Mouse (Mus musculus): ENCODE measurements around the gene Gast. TPM values are rescaled to one million over a fixed set of nuclear protein-coding genes. Genes with fewer than 3 reads are reported as not detected.
"Not testable (repeated sequence)": the region's sequence is repeated elsewhere in the genome, so short reads cannot be mapped to it uniquely, and the experiment has no call there.

The Gast gene
- total and polyA plus RNA-seq, 2 experiments from 2014 or later, result 0.73 TPM; not detected in 1

DNA sequence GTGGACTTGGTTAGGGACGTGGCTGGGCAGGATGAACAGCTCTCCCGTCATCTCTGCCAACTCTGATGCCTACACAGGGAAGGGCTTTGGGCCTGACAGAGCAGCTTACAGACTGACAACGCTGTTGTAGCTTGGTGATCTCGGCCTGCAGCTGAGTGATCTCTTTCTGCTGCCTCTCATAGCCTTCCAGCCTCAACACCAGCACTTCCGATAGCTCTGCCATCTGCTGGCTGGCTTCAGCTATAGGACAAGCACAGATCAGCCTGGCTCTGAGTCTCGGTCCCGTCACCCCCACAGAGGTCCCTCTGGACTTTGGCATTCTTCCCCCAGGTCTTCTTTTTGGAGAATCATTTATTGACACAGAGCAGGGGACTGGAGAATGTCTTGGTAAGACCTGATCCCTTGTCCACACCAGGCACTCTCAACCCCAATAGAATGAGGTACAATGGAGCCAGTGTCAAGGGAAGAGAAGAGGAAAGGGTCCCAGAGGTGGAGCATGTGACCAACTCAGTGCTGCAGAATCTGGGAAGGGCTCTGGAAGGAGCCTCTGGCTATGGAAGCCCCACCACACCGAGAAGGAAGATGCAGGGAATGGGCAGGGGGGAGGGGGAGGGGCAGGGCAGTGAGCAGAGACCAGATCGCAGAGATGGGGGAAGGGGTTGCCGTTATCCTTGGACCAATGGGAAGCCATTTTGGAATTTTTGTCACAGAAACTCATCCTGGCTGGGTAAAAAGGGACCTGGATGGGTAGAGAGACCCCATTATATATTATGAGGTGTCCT, 18.1 kb downstream of the Gast start:
- no peak overlapping the region for H3K9ac ChIP-seq (replicated peaks; ENCODE audit: low read length)
- WGBS, result 26% methylated on average over 10 of the region's 10 CpGs

DNA sequence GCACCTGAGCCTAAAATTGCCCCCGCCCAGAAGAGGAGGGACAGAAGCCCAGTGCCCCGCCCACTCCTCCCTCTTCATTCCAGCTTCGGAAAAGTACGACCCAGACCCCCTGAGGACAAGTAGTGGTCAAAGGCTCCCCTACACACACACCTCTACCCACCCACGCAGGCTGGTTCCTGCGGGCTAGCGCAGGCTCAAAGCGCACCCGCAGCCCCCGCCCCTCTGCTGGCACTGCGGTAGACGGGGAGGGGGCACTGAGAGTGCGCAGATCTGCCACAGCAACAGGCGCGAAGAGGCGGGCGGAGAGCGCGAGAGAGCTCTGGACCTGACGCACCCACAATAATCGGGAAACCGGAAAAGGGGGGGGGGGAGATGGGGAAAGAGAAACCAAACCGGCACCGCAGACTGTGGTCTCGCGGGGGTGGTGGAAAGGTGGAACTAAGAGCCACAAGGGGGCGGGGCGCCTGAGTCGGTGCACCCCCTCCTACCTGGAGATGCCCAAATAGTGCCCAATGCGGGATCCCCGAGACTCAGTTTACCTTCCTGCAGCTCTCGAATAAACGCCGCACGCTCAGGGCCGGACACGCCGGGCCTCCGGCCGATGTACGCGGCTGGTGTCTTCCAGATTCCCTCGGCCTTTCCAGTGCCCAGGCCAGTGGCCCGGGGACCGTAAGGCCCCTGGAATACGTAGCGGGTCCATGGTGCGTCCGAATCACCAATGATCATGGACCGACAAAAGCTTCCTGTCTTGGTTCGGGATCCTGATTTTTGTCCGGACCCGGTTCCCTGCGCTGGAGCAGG, 21.1 kb downstream of the Gast start:
- Histone ChIP-seq H3K27me3 (ENCODE audit: insufficient read depth, low read length) (no peaks in the 10 kb centered on the region), H3K27ac (peak overlapping the region; percentile 84), H3K9ac (replicated peaks; ENCODE audit: low read length) (peak overlapping the region; percentile 63), H3K4me2 (ENCODE audit: low read depth, low read length) (peak overlapping the region; percentile 84), H3K4me3 (ENCODE audit: low read length) (peak overlapping the region; percentile 65), H3K4me1 (ENCODE audit: insufficient read depth, low read length) (0 out of 2 replicates have a peak, but pooled peaks cover 2% of the 10 kb centered on the region), H3K9me3 (ENCODE audit: low read length) (no peaks in the 10 kb centered on the region), H3K36me3 (ENCODE audit: insufficient read depth, low read length) (peaks cover 7% of the 10 kb centered on the region; the same call in 1 of the 2 replicates)
- peak; percentile 24; the same call in 1 of the 2 replicates for TF ChIP-seq CTCF (IDR thresholded peaks at IDR 0.05; ENCODE audit: low read depth)
- under 1% methylated on average over 54 of the region's 54 CpGs for WGBS
- ATAC-seq, result peak; percentile 57
- DNase-seq (ENCODE audit: low spot score), result peak; percentile 79

More for the DNA sequence above, 18.1 kb downstream of the Gast start:
- DNase-seq (ENCODE audit: low spot score) (peak; percentile 78), ATAC-seq (peak; percentile 31)
- no peaks in the 10 kb centered on the region for H3K9me3 ChIP-seq (ENCODE audit: low read length)
- 0 out of 2 replicates have a peak overlapping the region, but pooled peaks have one; percentile 7 for H3K4me2 ChIP-seq (ENCODE audit: low read depth, low read length)
- no peaks in the 10 kb centered on the region for H3K27me3 ChIP-seq (ENCODE audit: insufficient read depth, low read length)
- 0 out of 2 replicates have a peak, but pooled peaks cover 2% of the 10 kb centered on the region for H3K4me1 ChIP-seq (ENCODE audit: insufficient read depth, low read length)
- peak; percentile 78 for TF ChIP-seq CTCF (IDR thresholded peaks at IDR 0.05; ENCODE audit: low read depth)
- peak overlapping the region; percentile 32 for H3K27ac ChIP-seq
- H3K4me3 ChIP-seq (ENCODE audit: low read length), result no peak overlapping the region
- H3K36me3 ChIP-seq (ENCODE audit: insufficient read depth, low read length), result peaks cover 7% of the 10 kb centered on the region; the same call in 1 of the 2 replicates

DNA sequence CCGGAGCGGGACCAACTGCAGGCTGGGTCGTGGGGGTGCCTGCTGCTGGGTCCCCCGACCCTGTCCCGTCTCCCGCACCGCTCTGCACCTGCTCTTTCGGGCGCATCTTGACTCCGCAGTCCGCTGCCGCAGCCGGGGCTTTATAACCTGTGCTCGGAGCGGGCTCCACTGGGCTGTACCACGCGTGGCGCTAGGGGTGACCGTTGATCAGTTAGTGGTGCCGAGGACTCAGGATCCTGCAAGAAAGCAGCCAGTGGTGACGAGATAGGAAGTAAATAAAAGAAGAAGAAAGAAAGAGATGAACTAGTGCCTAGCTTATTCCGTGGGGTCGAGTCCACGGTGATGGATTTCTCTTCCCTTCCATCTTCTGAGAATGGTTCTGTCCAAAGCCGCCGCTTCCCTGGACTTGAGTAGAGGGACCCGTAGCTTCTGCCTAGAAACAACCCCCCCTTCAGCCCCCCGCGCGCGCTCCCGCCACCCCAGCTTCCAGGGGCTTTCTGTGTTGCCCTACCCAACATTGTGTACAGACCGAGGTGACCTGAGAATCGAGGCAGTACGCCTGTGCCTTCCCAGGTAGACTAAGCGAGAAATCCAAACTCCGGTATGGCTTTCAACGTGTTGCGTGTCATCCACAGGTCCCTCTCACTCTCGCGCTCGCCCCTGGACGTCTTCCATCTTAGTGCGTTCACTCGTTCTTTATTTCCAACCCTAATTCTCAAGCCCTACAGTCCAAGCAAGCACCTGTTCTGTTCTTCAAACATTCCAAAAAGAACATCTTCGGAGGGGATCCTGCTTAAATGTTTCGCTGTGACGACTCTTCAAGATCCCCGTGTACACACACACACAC, 22.0 kb downstream of the Gast start, which contains the start of gene Hap1:
Gene Hap1, minus strand, starts transcription at position 157 of the 847 bp plus-strand sequence.
- ATAC-seq (peak; percentile 78), DNase-seq (ENCODE audit: low spot score) (peak; percentile 90)
- Histone ChIP-seq H3K9ac (replicated peaks; ENCODE audit: low read length) (peak within 1 kb of the TSS; percentile 63), H3K4me2 (ENCODE audit: low read depth, low read length) (peak within 1 kb of the TSS; percentile 84), H3K27me3 (ENCODE audit: insufficient read depth, low read length) (no peaks in the 10 kb centered on the region), H3K9me3 (ENCODE audit: low read length) (no peaks in the 10 kb centered on the region), H3K36me3 (ENCODE audit: insufficient read depth, low read length) (peaks cover 7% of the 10 kb centered on the region; the same call in 1 of the 2 replicates), H3K4me3 (ENCODE audit: low read length) (peak within 1 kb of the TSS; percentile 65), H3K4me1 (ENCODE audit: insufficient read depth, low read length) (0 out of 2 replicates have a peak, but pooled peaks cover 2% of the 10 kb centered on the region), H3K27ac (peak within 1 kb of the TSS; percentile 84)
- 1% methylated on average over 49 of the region's 49 CpGs for WGBS
- no peak for TF ChIP-seq CTCF (IDR thresholded peaks at IDR 0.05; ENCODE audit: low read depth)

DNA sequence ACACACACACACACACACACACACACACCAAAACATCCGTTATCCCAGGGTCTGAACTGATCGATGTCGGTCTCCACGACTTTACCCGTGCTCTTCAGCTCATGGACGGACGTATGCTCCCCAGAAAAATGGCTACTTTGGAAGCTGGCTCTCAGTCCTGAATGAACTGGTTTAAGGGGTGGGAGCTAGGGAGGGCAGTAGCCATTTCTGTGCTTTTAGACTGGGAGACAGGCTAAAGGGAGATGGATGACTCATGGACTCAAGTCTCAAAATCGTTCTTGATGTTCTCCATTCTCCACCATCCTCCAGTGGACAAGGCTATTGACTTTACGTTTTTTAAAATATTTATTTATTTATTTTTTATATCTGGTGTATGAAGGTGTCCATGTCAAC, 22.6 kb downstream of the Gast start:
- no peaks in the 10 kb centered on the region for H3K27me3 ChIP-seq (ENCODE audit: insufficient read depth, low read length)
- no peaks in the 10 kb centered on the region for H3K9me3 ChIP-seq (ENCODE audit: low read length)
- peak overlapping the region; percentile 84 for H3K27ac ChIP-seq
- peak overlapping the region; percentile 63 for H3K9ac ChIP-seq (replicated peaks; ENCODE audit: low read length)
- 0 out of 2 replicates have a peak, but pooled peaks cover under 1% of the 10 kb centered on the region for H3K4me1 ChIP-seq (ENCODE audit: insufficient read depth, low read length)
- 0 out of 2 replicates have a peak, but pooled peaks have one; percentile 1 for ATAC-seq
- 14% methylated on average over 9 of the region's 9 CpGs for WGBS
- no peak for TF ChIP-seq CTCF (IDR thresholded peaks at IDR 0.05; ENCODE audit: low read depth)
- peak; percentile 36 for DNase-seq (ENCODE audit: low spot score)
- H3K4me3 ChIP-seq (ENCODE audit: low read length), result peak overlapping the region; percentile 65
- H3K36me3 ChIP-seq (ENCODE audit: insufficient read depth, low read length), result peaks cover 7% of the 10 kb centered on the region; the same call in 1 of the 2 replicates
- H3K4me2 ChIP-seq (ENCODE audit: low read depth, low read length), result peak overlapping the region; percentile 84

DNA sequence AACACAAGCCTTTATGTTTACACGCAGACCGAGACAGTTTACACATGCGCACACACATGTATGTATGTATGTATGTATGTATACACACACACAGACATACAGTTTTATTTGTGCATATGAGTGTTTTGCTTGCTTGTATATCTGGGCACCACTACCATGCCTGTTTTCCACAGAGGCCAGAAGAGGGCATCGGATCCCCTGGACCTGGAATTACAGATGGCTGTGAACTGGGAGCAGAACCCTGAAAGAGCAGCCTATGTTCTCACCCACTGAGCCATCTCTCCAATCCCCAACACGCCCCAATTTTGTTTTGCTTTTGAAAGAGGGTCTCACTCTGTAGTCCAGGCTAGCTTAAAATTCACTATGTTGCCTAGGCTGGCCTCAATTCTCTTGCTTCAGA, 23.2 kb downstream of the Gast start:
- Histone ChIP-seq H3K36me3 (ENCODE audit: insufficient read depth, low read length) (peaks cover 7% of the 10 kb centered on the region; the same call in 1 of the 2 replicates), H3K4me1 (ENCODE audit: insufficient read depth, low read length) (no peaks in the 10 kb centered on the region), H3K4me3 (ENCODE audit: low read length) (no peak overlapping the region), H3K9me3 (ENCODE audit: low read length) (no peaks in the 10 kb centered on the region), H3K9ac (replicated peaks; ENCODE audit: low read length) (no peak overlapping the region), H3K27me3 (ENCODE audit: insufficient read depth, low read length) (no peaks in the 10 kb centered on the region), H3K27ac (peak overlapping the region; percentile 84; the same call in 1 of the 2 replicates), H3K4me2 (ENCODE audit: low read depth, low read length) (no peak overlapping the region)
- 53% methylated on average over 5 of the region's 5 CpGs for WGBS
- ATAC-seq, result no peak
- peak; percentile 35 for TF ChIP-seq CTCF (IDR thresholded peaks at IDR 0.05; ENCODE audit: low read depth)
- DNase-seq (ENCODE audit: low spot score), result no peak

DNA sequence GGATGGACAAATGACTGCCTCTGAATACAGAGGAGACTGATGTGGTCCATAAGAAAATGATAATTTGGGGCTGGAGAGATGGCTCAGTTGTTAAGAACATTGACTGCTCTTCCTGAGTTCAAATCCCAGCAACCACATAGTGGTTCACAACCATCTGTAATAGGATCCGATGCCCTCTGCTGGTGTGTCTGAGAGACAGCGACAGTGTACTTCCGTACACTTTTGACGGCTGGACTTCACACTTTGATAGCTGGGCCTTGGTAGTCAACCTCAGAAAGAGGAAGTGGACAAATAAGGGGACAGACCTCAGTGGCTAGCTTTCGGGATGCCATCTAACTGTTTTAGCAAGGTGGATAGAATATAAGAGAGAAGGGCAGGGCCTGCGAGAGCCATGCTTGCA, 26.0 kb downstream of the Gast start:
- no peak; the same call in 1 of the 2 replicates for TF ChIP-seq CTCF (IDR thresholded peaks at IDR 0.05; ENCODE audit: low read depth)
- 81% methylated on average over 6 of the region's 6 CpGs for WGBS

DNA sequence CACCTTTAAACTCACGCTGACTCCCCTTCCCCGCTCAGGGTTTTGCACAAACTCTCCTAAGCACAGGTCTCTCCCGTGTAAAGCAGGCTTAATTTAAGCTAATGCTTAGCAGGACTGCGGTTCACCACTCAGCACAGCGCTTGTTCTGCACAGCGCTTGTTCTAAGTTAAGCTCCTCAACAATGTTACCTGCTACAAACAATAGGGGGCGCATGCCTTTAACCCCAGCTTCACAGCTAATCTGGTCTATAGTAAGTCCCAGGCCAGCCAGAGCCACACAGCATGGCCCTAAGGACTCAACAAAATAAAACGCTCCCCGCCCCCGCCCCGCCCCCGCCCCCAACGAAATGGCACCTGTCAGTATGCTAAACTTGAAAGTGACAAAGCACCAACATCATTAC, 26.9 kb downstream of the Gast start:
- H3K4me1 ChIP-seq (ENCODE audit: insufficient read depth, low read length); H3K4me2 ChIP-seq (ENCODE audit: low read depth, low read length); ATAC-seq; H3K9me3 ChIP-seq (ENCODE audit: low read length); H3K36me3 ChIP-seq (ENCODE audit: insufficient read depth, low read length); DNase-seq (ENCODE audit: low spot score); H3K27ac ChIP-seq; H3K27me3 ChIP-seq (ENCODE audit: insufficient read depth, low read length); H3K4me3 ChIP-seq (ENCODE audit: low read length); H3K9ac ChIP-seq (replicated peaks; ENCODE audit: low read length): not testable (repeated sequence)
- WGBS, result no CpG with 5 or more reads among the region's 13 CpGs

More for the DNA sequence above, 26.0 kb downstream of the Gast start:
- no peak overlapping the region for H3K9ac ChIP-seq (replicated peaks; ENCODE audit: low read length)
- H3K27me3 ChIP-seq (ENCODE audit: insufficient read depth, low read length), result no peaks in the 10 kb centered on the region
- no peak overlapping the region for H3K4me2 ChIP-seq (ENCODE audit: low read depth, low read length)
- H3K4me3 ChIP-seq (ENCODE audit: low read length), result no peak overlapping the region
- no peaks in the 10 kb centered on the region for H3K9me3 ChIP-seq (ENCODE audit: low read length)
- H3K36me3 ChIP-seq (ENCODE audit: insufficient read depth, low read length), result no peaks in the 10 kb centered on the region
- no peak overlapping the region for H3K27ac ChIP-seq
- no peaks in the 10 kb centered on the region for H3K4me1 ChIP-seq (ENCODE audit: insufficient read depth, low read length)
- DNase-seq (ENCODE audit: low spot score), result no peak
- ATAC-seq, result no peak
